Mouse (Mus musculus) C3H10T1/2 (cell line): Measurements from ENCODE around the gene Cyp2f2. TPM values are rescaled to one million over a fixed set of nuclear protein-coding genes. Genes with fewer than 3 reads are reported as not detected.

Experiments used
- polyA plus RNA-seq, 2 experiments: library from polyadenylated mRNA; unstranded; fragments of >200 nt; fragmentation: generic; extraction: Trizol; gene quantifications; one replicate each; pipeline ENCODE4 v1.2.1; 2012; ENCODE audit warnings: missing spikeins in 2 of 2

Gene Cyp2f2
- polyA plus RNA-seq, result 1 to 10 TPM in 1 of 2 experiments, not detected in 1; 1.8 TPM

GRCm38 (mm10) chr7:27119676-27120075, at the start of gene Cyp2f2:
Gene Cyp2f2 (plus strand): TSS chr7:27119909.

GRCm38 (mm10) chr7:27153205-27153764, 33.6 kb downstream of the Cyp2f2 start, which contains the start of gene Cyp2t4:
Gene Cyp2t4 (plus strand): TSS chr7:27153714.

GRCm38 (mm10) chr7:27166614-27167474, 47.1 kb downstream of the Cyp2f2 start, which contains the start of gene Egln2:
Gene Egln2 (minus strand): TSS chr7:27166802.

GRCm38 (mm10) chr7:27178324-27179216, 58.9 kb downstream of the Cyp2f2 start, which contains the start of gene Rab4b:
Gene Rab4b (minus strand): TSS chr7:27178896.

GRCm38 (mm10) chr7:27180837-27181695, 61.4 kb downstream of the Cyp2f2 start, which contains the start of the genes Gm21983 and Mia:
Gene Gm21983 (minus strand): TSS chr7:27181086.
Gene Mia (minus strand): TSS chr7:27181157.

Other genes starting within 250 kb of the Cyp2f2 start
- gene Cyp2a22, start 180.5 kb upstream of the Cyp2f2 start, polyA plus RNA-seq, result not detected
- gene Cyp2a12, start 90.8 kb upstream of the Cyp2f2 start, polyA plus RNA-seq, result not detected
- under 1 TPM; 0.01 to 0.05 TPM for gene Cyp2t4, start 33.8 kb downstream of the Cyp2f2 start, polyA plus RNA-seq
- gene Egln2, start 46.9 kb downstream of the Cyp2f2 start, polyA plus RNA-seq, result 10 to 100 TPM; 77.1 to 78.6 TPM
- gene Rab4b, start 59.0 kb downstream of the Cyp2f2 start, polyA plus RNA-seq, result 10 to 100 TPM; 68.8 to 81.2 TPM
- gene Gm21983, start 61.2 kb downstream of the Cyp2f2 start, polyA plus RNA-seq, result under 1 TPM in 1 of 2 experiments, not detected in 1; 0.04 TPM
- 1 to 10 TPM in 1 of 2 experiments, under 1 TPM in 1; 0.11 to 1.2 TPM for gene Mia, start 61.2 kb downstream of the Cyp2f2 start, polyA plus RNA-seq
- gene BC024978, start 75.9 kb downstream of the Cyp2f2 start, polyA plus RNA-seq, result 1 to 10 TPM; 2.5 to 4.6 TPM
- gene Snrpa, start 76.4 kb downstream of the Cyp2f2 start, polyA plus RNA-seq, result 100 to 1,000 TPM; 218 to 321 TPM
- gene Itpkc, start 108.8 kb downstream of the Cyp2f2 start, polyA plus RNA-seq, result 1 to 10 TPM; 2.4 to 7.4 TPM
- 10 to 100 TPM; 14.4 to 20.7 TPM for gene Coq8b, start 113.1 kb downstream of the Cyp2f2 start, polyA plus RNA-seq
- 10 to 100 TPM in 1 of 2 experiments, 1 to 10 TPM in 1; 6.9 to 33.6 TPM for gene Numbl, start 138.5 kb downstream of the Cyp2f2 start, polyA plus RNA-seq
- gene Ltbp4, start 217.8 kb downstream of the Cyp2f2 start, polyA plus RNA-seq, result 10 to 100 TPM in 1 of 2 experiments, under 1 TPM in 1; 0.42 to 10.0 TPM
- 10 to 100 TPM; 23.0 to 28.8 TPM for gene Shkbp1, start 236.1 kb downstream of the Cyp2f2 start, polyA plus RNA-seq
- gene Gm20479, start 237.5 kb downstream of the Cyp2f2 start, polyA plus RNA-seq, result not detected